Mouse (Mus musculus): ENCODE measurements around the gene Odc1. TPM values are rescaled to one million over a fixed set of nuclear protein-coding genes. Genes with fewer than 3 reads are reported as not detected.

Gene Odc1
- total and polyA plus RNA-seq, 3 experiments: 1,839 to 2,567 (median 2,455) TPM

- no peaks in the 10 kb centered on the region for H3K36me3 ChIP-seq (replicated peaks in 1 of 2; ENCODE audit: control insufficient read depth in 1 of 2, insufficient read depth in 1 of 2, low read length in 1 of 2)
- H3K27ac ChIP-seq (ENCODE audit: insufficient read depth, low read depth): no peak overlapping the region
- DNase-seq (ENCODE audit: extremely low read depth): no peak
- H3K4me1 ChIP-seq (ENCODE audit: control insufficient read depth in 1 of 2, insufficient read depth in 2 of 2): peaks cover 8 to 28% of the 10 kb centered on the region in 2 experiments; a peak in 3 of 4 replicates
- H3K79me2 ChIP-seq (replicated peaks; ENCODE audit: control insufficient read depth, extremely low read depth, insufficient read depth, poor library complexity, severe bottlenecking): no peaks in the 10 kb centered on the region
- no peak overlapping the region for H3K4me2 ChIP-seq (ENCODE audit: insufficient read depth, low read depth, poor library complexity, severe bottlenecking)
- H3K4me3 ChIP-seq (replicated peaks in 1 of 3; ENCODE audit: low read depth in 2 of 3, low read length in 2 of 3, poor library complexity in 1 of 3): no peak overlapping the region
- TF ChIP-seq POLR2A (IDR thresholded peaks at IDR 0.05; ENCODE audit: low read depth, low read length): no peak
- TF ChIP-seq POLR2AphosphoS2 (IDR thresholded peaks at IDR 0.05; ENCODE audit: low read depth, low read length): no peak
- no peak for TF ChIP-seq ELF1 (IDR thresholded peaks at IDR 0.05; ENCODE audit: low read depth, low read length)
- no peak for TF ChIP-seq RCOR1 (conservative IDR thresholded peaks at IDR 0.05; ENCODE audit: low read depth, low read length)
- no peak for TF ChIP-seq BHLHE40 (IDR thresholded peaks at IDR 0.05; ENCODE audit: low read depth, low read length)
- no peak for TF ChIP-seq USF1 (IDR thresholded peaks at IDR 0.05; ENCODE audit: low read depth, low read length)
- TF ChIP-seq PAX5 (IDR thresholded peaks at IDR 0.05; ENCODE audit: low read length): no peak
- no peak for TF ChIP-seq MEF2A (IDR thresholded peaks at IDR 0.05; ENCODE audit: borderline replicate concordance, low read depth, low read length)
- no peak for TF ChIP-seq GABPA (IDR thresholded peaks at IDR 0.05; ENCODE audit: insufficient replicate concordance, low read depth, low read length)
- no peak for TF ChIP-seq SIN3A (IDR thresholded peaks at IDR 0.05; ENCODE audit: low read length)
- TF ChIP-seq KAT2A (IDR thresholded peaks at IDR 0.05; ENCODE audit: insufficient replicate concordance, low read length): no peak
- TF ChIP-seq ZC3H11A (IDR thresholded peaks at IDR 0.05; ENCODE audit: low read depth, low read length): no peak
- no peak for TF ChIP-seq RAD21 (IDR thresholded peaks at IDR 0.05; ENCODE audit: low read depth, low read length)
- no peak for TF ChIP-seq CHD2 (IDR thresholded peaks at IDR 0.05; ENCODE audit: low read length)
- H3K9me3 ChIP-seq (replicated peaks; ENCODE audit: low read length): no peaks in the 10 kb centered on the region
- dilution Hi-C loops (cut with MboI; ENCODE audit: extremely low pct_ligation_motif_present, extremely low pct_unique_long_range_greater_than_20kb, low sequenced_read_pairs): no loop called here
- H3K9ac ChIP-seq (ENCODE audit: insufficient read depth, low read depth): no peak overlapping the region
- in situ Hi-C loops (cut with MboI; ENCODE audit: low pct_ligation_motif_present, low pct_unique_long_range_greater_than_20kb, low sequenced_read_pairs): no loop called here
- no peaks in the 10 kb centered on the region for H3K27me3 ChIP-seq (replicated peaks)
These were observed 50.1 kb downstream of the Odc1 start for GRCm38 (mm10) chr12:17594701-17595100.

- Histone ChIP-seq H3K79me2 (replicated peaks; ENCODE audit: control insufficient read depth, extremely low read depth, insufficient read depth, poor library complexity, severe bottlenecking) (no peaks in the 10 kb centered on the region), H3K9me3 (replicated peaks; ENCODE audit: low read length) (no peaks in the 10 kb centered on the region), H3K27me3 (replicated peaks) (no peaks in the 10 kb centered on the region), H3K27ac (ENCODE audit: insufficient read depth, low read depth) (no peak overlapping the region), H3K4me2 (ENCODE audit: insufficient read depth, low read depth, poor library complexity, severe bottlenecking) (no peak overlapping the region), H3K9ac (ENCODE audit: insufficient read depth, low read depth) (no peak overlapping the region), H3K36me3 (replicated peaks in 1 of 2; ENCODE audit: control insufficient read depth in 1 of 2, insufficient read depth in 1 of 2, low read length in 1 of 2) (no peaks in the 10 kb centered on the region), H3K4me1 (ENCODE audit: control insufficient read depth in 1 of 2, insufficient read depth in 2 of 2) (peaks cover 8 to 28% of the 10 kb centered on the region in 2 experiments; a peak in 3 of 4 replicates), H3K4me3 (replicated peaks in 1 of 3; ENCODE audit: low read depth in 2 of 3, low read length in 2 of 3, poor library complexity in 1 of 3) (no peak overlapping the region)
- DNase-seq (ENCODE audit: extremely low read depth): no peak
- dilution Hi-C loops (cut with MboI; ENCODE audit: extremely low pct_ligation_motif_present, extremely low pct_unique_long_range_greater_than_20kb, low sequenced_read_pairs) (no loop called here), in situ Hi-C loops (cut with MboI; ENCODE audit: low pct_ligation_motif_present, low pct_unique_long_range_greater_than_20kb, low sequenced_read_pairs) (no loop called here)
- TF ChIP-seq POLR2AphosphoS2 (IDR thresholded peaks at IDR 0.05; ENCODE audit: low read depth, low read length) (no peak), CTCF (conservative IDR thresholded peaks at IDR 0.05 in 1 of 2, IDR thresholded peaks at IDR 0.05 in 1 of 2; ENCODE audit: low read depth in 2 of 2, low read length in 2 of 2) (no peak), MYC (IDR thresholded peaks at IDR 0.05; ENCODE audit: low read depth, low read length) (no peak), SIN3A (IDR thresholded peaks at IDR 0.05; ENCODE audit: low read length) (no peak), JUND (conservative IDR thresholded peaks at IDR 0.05; ENCODE audit: low read depth, low read length) (no peak), GABPA (IDR thresholded peaks at IDR 0.05; ENCODE audit: insufficient replicate concordance, low read depth, low read length) (no peak), KAT2A (IDR thresholded peaks at IDR 0.05; ENCODE audit: insufficient replicate concordance, low read length) (no peak), TCF12 (IDR thresholded peaks at IDR 0.05; ENCODE audit: low read depth, low read length) (no peak), NRF1 (IDR thresholded peaks at IDR 0.05; ENCODE audit: low read depth, low read length) (no peak), ZNF384 (IDR thresholded peaks at IDR 0.05; ENCODE audit: low read depth, low read length) (no peak), E2F4 (IDR thresholded peaks at IDR 0.05; ENCODE audit: insufficient replicate concordance, low read depth, low read length) (no peak), ZC3H11A (IDR thresholded peaks at IDR 0.05; ENCODE audit: low read depth, low read length) (no peak), MXI1 (IDR thresholded peaks at IDR 0.05; ENCODE audit: low read depth, low read length) (no peak), SMC3 (IDR thresholded peaks at IDR 0.05; ENCODE audit: low read depth, low read length) (no peak), PAX5 (IDR thresholded peaks at IDR 0.05; ENCODE audit: low read length) (no peak), MAFK (IDR thresholded peaks at IDR 0.05; ENCODE audit: insufficient replicate concordance, low read length) (no peak), HCFC1 (IDR thresholded peaks at IDR 0.05; ENCODE audit: low read depth, low read length) (no peak)
These were observed 50.6 kb downstream of the Odc1 start for GRCm38 (mm10) chr12:17595166-17595565.
